Mouse (Mus musculus): ENCODE data around the gene Col6a6. TPM values are rescaled to one million over a fixed set of nuclear protein-coding genes. Genes with fewer than 3 reads are reported as not detected.
A peak's percentile ranks its signal among the peaks of the same experiment; 100 is the strongest.

The Col6a6 gene
- polyA plus RNA-seq, 1 experiment from 2014 or later: 1.9 TPM

DNA sequence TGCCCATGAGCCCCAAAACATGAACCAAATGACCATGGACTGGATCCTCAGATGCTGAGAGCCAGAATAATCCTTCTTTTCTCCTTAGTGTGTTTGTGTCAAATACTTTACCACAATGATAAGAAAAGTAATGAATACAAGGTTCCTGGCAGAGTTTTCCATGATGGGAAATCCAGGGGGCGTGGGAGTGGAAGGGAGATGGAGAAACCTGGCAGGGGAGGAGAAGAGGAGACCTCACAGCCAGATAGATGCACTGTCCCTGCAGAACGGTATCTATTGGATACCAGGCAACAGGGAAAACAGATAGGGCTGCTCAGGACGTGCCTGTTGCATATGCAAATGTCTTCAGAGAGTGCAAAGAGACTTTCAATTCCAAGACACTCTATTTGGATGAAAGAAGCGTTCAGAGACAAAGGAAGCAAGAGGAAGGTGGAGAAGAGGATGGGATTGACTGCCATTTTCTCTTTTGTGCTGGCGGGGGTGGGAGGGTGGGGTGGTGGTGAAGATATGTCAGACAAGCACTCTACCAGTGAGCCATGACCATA lies 108.0 kb downstream of the Col6a6 start:
- Histone ChIP-seq H3K9me3 (ENCODE audit: control insufficient read depth, low read depth, low read length) (no peaks in the 10 kb centered on the region), H3K9ac (replicated peaks; ENCODE audit: low read depth, low read length) (no peak overlapping the region), H3K27ac (ENCODE audit: low read length) (no peak overlapping the region), H3K4me2 (replicated peaks; ENCODE audit: low read depth, low read length) (no peak overlapping the region), H3K4me1 (ENCODE audit: control insufficient read depth, insufficient read depth, low read length) (no peaks in the 10 kb centered on the region), H3K4me3 (ENCODE audit: low read depth, low read length) (no peak overlapping the region), H3K36me3 (ENCODE audit: control insufficient read depth, insufficient read depth, low read length) (no peaks in the 10 kb centered on the region), H3K27me3 (ENCODE audit: control insufficient read depth, insufficient read depth, low read length) (no peaks in the 10 kb centered on the region)
- 60% methylated on average over 5 of the region's 5 CpGs for WGBS
- ATAC-seq (ENCODE audit: insufficient number of reproducible peaks, insufficient read depth, low FRiP score, low read depth): no peak

GRCm38 (mm10) chr9:105719367-105719766 lies 108.6 kb downstream of the Col6a6 start:
- no peak for ATAC-seq (ENCODE audit: insufficient number of reproducible peaks, insufficient read depth, low FRiP score, low read depth)
- Histone ChIP-seq H3K4me3 (ENCODE audit: low read depth, low read length) (no peak overlapping the region), H3K4me1 (ENCODE audit: control insufficient read depth, insufficient read depth, low read length) (no peaks in the 10 kb centered on the region), H3K27ac (ENCODE audit: low read length) (no peak overlapping the region), H3K9me3 (ENCODE audit: control insufficient read depth, low read depth, low read length) (no peaks in the 10 kb centered on the region), H3K27me3 (ENCODE audit: control insufficient read depth, insufficient read depth, low read length) (no peaks in the 10 kb centered on the region), H3K36me3 (ENCODE audit: control insufficient read depth, insufficient read depth, low read length) (no peaks in the 10 kb centered on the region), H3K4me2 (replicated peaks; ENCODE audit: low read depth, low read length) (no peak overlapping the region), H3K9ac (replicated peaks; ENCODE audit: low read depth, low read length) (no peak overlapping the region)
- 70% methylated on average over 7 of the region's 7 CpGs for WGBS

GRCm38 (mm10) chr9:105712049-105712448 lies 115.9 kb downstream of the Col6a6 start:
- Histone ChIP-seq H3K27me3 (ENCODE audit: control insufficient read depth, insufficient read depth, low read length) (no peaks in the 10 kb centered on the region), H3K36me3 (ENCODE audit: control insufficient read depth, insufficient read depth, low read length) (no peaks in the 10 kb centered on the region), H3K27ac (ENCODE audit: low read length) (no peak overlapping the region), H3K4me2 (replicated peaks; ENCODE audit: low read depth, low read length) (no peak overlapping the region), H3K4me3 (ENCODE audit: low read depth, low read length) (no peak overlapping the region), H3K4me1 (ENCODE audit: control insufficient read depth, insufficient read depth, low read length) (no peaks in the 10 kb centered on the region), H3K9me3 (ENCODE audit: control insufficient read depth, low read depth, low read length) (no peaks in the 10 kb centered on the region), H3K9ac (replicated peaks; ENCODE audit: low read depth, low read length) (no peak overlapping the region)
- no peak for ATAC-seq (ENCODE audit: insufficient number of reproducible peaks, insufficient read depth, low FRiP score, low read depth)
- 90% methylated on average over 3 of the region's 3 CpGs for WGBS

DNA sequence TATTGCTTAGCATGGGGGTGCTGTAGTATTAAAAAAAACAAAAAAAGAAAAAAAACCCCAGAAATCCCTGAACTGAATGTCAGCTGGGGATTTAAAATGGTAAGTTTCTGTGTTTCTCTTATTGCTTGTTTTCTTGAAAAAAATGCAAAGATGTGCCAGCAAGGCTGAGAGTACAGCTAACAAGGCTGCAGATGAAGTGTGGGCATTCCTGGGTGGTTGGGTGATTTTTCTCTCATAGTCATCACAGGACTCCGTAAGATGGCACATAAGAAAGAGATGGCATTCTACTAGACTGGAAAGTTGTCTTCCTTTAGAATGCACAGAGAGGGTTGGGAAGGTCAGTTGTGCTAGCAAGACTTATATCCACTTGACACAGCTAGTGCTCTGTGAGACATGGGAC lies 122.9 kb downstream of the Col6a6 start:
- Histone ChIP-seq H3K9me3 (ENCODE audit: control insufficient read depth, low read depth, low read length) (no peaks in the 10 kb centered on the region), H3K9ac (replicated peaks; ENCODE audit: low read depth, low read length) (no peak overlapping the region), H3K4me2 (replicated peaks; ENCODE audit: low read depth, low read length) (no peak overlapping the region), H3K4me1 (ENCODE audit: control insufficient read depth, insufficient read depth, low read length) (0 out of 2 replicates have a peak, but pooled peaks cover 5% of the 10 kb centered on the region), H3K36me3 (ENCODE audit: control insufficient read depth, insufficient read depth, low read length) (no peaks in the 10 kb centered on the region), H3K27me3 (ENCODE audit: control insufficient read depth, insufficient read depth, low read length) (no peaks in the 10 kb centered on the region), H3K4me3 (ENCODE audit: low read depth, low read length) (no peak overlapping the region), H3K27ac (ENCODE audit: low read length) (no peak overlapping the region)
- WGBS: 94% methylated on average over 1 of the region's 1 CpGs
- ATAC-seq (ENCODE audit: insufficient number of reproducible peaks, insufficient read depth, low FRiP score, low read depth): no peak

DNA sequence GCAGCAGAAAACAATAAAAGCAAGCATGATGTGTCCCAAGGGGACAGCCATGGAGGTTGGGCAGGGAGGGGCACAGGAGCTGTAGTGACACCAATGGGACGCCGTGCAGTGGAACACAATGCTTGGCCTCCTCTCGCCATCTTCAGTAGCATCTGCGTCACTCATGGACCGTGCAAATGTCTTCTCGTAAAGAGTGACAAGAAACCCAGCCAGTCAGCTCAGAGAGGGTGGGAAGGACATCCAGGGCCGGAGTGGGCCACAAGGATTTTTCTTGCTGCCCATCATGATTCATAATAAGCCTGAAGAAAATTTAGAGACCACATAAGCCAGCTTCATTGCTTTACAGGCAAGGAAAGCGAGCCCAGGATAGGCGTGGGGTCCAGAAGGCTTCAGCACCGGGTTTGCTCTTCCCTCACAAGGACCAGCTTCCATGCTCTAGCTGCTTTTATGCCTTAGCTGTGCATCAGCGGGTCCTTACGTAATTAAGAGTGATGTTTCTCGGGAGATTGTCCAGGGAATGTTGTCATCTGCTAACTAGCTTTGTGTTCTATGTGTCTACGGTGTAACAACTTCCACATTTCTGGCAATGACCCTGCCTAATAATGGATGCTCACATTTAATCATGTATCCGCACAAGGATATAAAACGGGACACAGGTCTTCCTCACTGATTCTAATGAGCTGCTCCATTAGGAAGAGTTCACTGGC lies 123.6 kb downstream of the Col6a6 start:
- H3K4me1 ChIP-seq (ENCODE audit: control insufficient read depth, insufficient read depth, low read length): 0 out of 2 replicates have a peak, but pooled peaks cover 5% of the 10 kb centered on the region
- H3K4me2 ChIP-seq (replicated peaks; ENCODE audit: low read depth, low read length): no peak overlapping the region
- no peaks in the 10 kb centered on the region for H3K27me3 ChIP-seq (ENCODE audit: control insufficient read depth, insufficient read depth, low read length)
- no peak overlapping the region for H3K27ac ChIP-seq (ENCODE audit: low read length)
- 87% methylated on average over 16 of the region's 16 CpGs for WGBS
- H3K4me3 ChIP-seq (ENCODE audit: low read depth, low read length): no peak overlapping the region
- no peaks in the 10 kb centered on the region for H3K36me3 ChIP-seq (ENCODE audit: control insufficient read depth, insufficient read depth, low read length)
- H3K9me3 ChIP-seq (ENCODE audit: control insufficient read depth, low read depth, low read length): no peaks in the 10 kb centered on the region
- no peak overlapping the region for H3K9ac ChIP-seq (replicated peaks; ENCODE audit: low read depth, low read length)
- ATAC-seq (ENCODE audit: insufficient number of reproducible peaks, insufficient read depth, low FRiP score, low read depth): no peak

GRCm38 (mm10) chr9:105701966-105702365 lies 126.0 kb downstream of the Col6a6 start:
- Histone ChIP-seq H3K27ac (ENCODE audit: low read length) (no peak overlapping the region), H3K4me2 (replicated peaks; ENCODE audit: low read depth, low read length) (no peak overlapping the region), H3K4me1 (ENCODE audit: control insufficient read depth, insufficient read depth, low read length) (peaks cover 22% of the 10 kb centered on the region), H3K4me3 (ENCODE audit: low read depth, low read length) (no peak overlapping the region), H3K36me3 (ENCODE audit: control insufficient read depth, insufficient read depth, low read length) (no peaks in the 10 kb centered on the region), H3K27me3 (ENCODE audit: control insufficient read depth, insufficient read depth, low read length) (no peaks in the 10 kb centered on the region), H3K9ac (replicated peaks; ENCODE audit: low read depth, low read length) (no peak overlapping the region), H3K9me3 (ENCODE audit: control insufficient read depth, low read depth, low read length) (no peaks in the 10 kb centered on the region)
- WGBS: 62% methylated on average over 9 of the region's 9 CpGs
- ATAC-seq (ENCODE audit: insufficient number of reproducible peaks, insufficient read depth, low FRiP score, low read depth): no peak

DNA sequence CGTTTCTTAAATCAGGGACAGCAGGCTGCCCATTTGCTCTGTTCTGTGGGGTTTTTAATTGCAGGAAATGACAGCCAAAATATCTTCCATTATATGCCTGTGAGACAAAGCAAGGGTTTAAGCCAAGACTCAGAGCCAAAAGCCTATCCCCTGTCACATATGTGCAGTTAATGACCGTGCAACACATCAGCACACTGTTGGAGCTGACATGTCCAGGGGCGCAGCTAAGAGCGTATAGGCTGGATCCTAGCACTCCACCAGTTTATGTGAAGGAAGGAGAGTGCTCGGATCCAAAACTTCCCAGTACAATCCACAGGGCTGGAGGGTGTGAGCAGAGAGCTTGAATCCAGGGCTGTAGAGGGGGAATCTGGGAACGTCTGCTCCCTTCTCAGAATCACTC lies 127.3 kb downstream of the Col6a6 start:
- H3K27me3 ChIP-seq (ENCODE audit: control insufficient read depth, insufficient read depth, low read length): no peaks in the 10 kb centered on the region
- H3K4me1 ChIP-seq (ENCODE audit: control insufficient read depth, insufficient read depth, low read length): peaks cover 22% of the 10 kb centered on the region
- no peak overlapping the region for H3K4me3 ChIP-seq (ENCODE audit: low read depth, low read length)
- no peak for ATAC-seq (ENCODE audit: insufficient number of reproducible peaks, insufficient read depth, low FRiP score, low read depth)
- H3K36me3 ChIP-seq (ENCODE audit: control insufficient read depth, insufficient read depth, low read length): no peaks in the 10 kb centered on the region
- no peak overlapping the region for H3K9ac ChIP-seq (replicated peaks; ENCODE audit: low read depth, low read length)
- 72% methylated on average over 6 of the region's 6 CpGs for WGBS
- no peak overlapping the region for H3K4me2 ChIP-seq (replicated peaks; ENCODE audit: low read depth, low read length)
- H3K27ac ChIP-seq (ENCODE audit: low read length): no peak overlapping the region
- no peaks in the 10 kb centered on the region for H3K9me3 ChIP-seq (ENCODE audit: control insufficient read depth, low read depth, low read length)

GRCm38 (mm10) chr9:105697764-105698396 lies 130.1 kb downstream of the Col6a6 start:
- Histone ChIP-seq H3K4me3 (ENCODE audit: low read depth, low read length) (no peak overlapping the region), H3K27me3 (ENCODE audit: control insufficient read depth, insufficient read depth, low read length) (no peaks in the 10 kb centered on the region)
- 32% methylated on average over 9 of the region's 9 CpGs for WGBS

More at GRCm38 (mm10) chr9:105697764-105698396, 130.1 kb downstream of the Col6a6 start:
- Histone ChIP-seq H3K9ac (replicated peaks; ENCODE audit: low read depth, low read length) (no peak overlapping the region), H3K27ac (ENCODE audit: low read length) (peak overlapping the region; percentile 52; the same call in 1 of the 2 replicates), H3K4me1 (ENCODE audit: control insufficient read depth, insufficient read depth, low read length) (peaks cover 22% of the 10 kb centered on the region), H3K36me3 (ENCODE audit: control insufficient read depth, insufficient read depth, low read length) (no peaks in the 10 kb centered on the region), H3K9me3 (ENCODE audit: control insufficient read depth, low read depth, low read length) (no peaks in the 10 kb centered on the region), H3K4me2 (replicated peaks; ENCODE audit: low read depth, low read length) (no peak overlapping the region; the same call in 1 of the 2 replicates)
- 0 out of 2 replicates have a peak, but pooled peaks have one; percentile 25 for ATAC-seq (ENCODE audit: insufficient number of reproducible peaks, insufficient read depth, low FRiP score, low read depth)

Data from stomach, embryonic 14.5 days (tissue).